Mouse (Mus musculus): Measurements from ENCODE around the gene Mlxipl. TPM values are rescaled to one million over a fixed set of nuclear protein-coding genes. Genes with fewer than 3 reads are reported as not detected.

Mlxipl gene
- polyA plus RNA-seq, 1 experiment from 2014 or later: 3.0 TPM

- Histone ChIP-seq H3K27ac (no peak overlapping the region), H3K9me3 (no peaks in the 10 kb centered on the region), H3K4me3 (no peak overlapping the region), H3K36me3 (peaks cover 66% of the 10 kb centered on the region), H3K27me3 (ENCODE audit: insufficient read depth, poor library complexity, severe bottlenecking) (no peaks in the 10 kb centered on the region), H3K4me1 (no peaks in the 10 kb centered on the region)
- no peak for DNase-seq (ENCODE audit: low spot score)
- WGBS: 80% methylated on average over 6 of the region's 6 CpGs
These were observed 92.1 kb downstream of the Mlxipl start for GRCm38 (mm10) chr5:135181776-135182175.

GRCm38 (mm10) chr5:135183131-135183861 lies 93.6 kb downstream of the Mlxipl start:
- H3K27ac ChIP-seq: no peak overlapping the region
- no peak overlapping the region for H3K4me3 ChIP-seq
- no peaks in the 10 kb centered on the region for H3K9me3 ChIP-seq
- H3K36me3 ChIP-seq: peaks cover 51% of the 10 kb centered on the region
- no peaks in the 10 kb centered on the region for H3K27me3 ChIP-seq (ENCODE audit: insufficient read depth, poor library complexity, severe bottlenecking)
- H3K4me1 ChIP-seq: no peaks in the 10 kb centered on the region
- 58% methylated on average over 8 of the region's 8 CpGs for WGBS
- DNase-seq (ENCODE audit: low spot score): no peak

- no peak for DNase-seq (ENCODE audit: low spot score)
- Histone ChIP-seq H3K27me3 (ENCODE audit: insufficient read depth, poor library complexity, severe bottlenecking) (no peaks in the 10 kb centered on the region), H3K27ac (no peak overlapping the region), H3K4me1 (peaks cover 14% of the 10 kb centered on the region; the same call in 1 of the 2 replicates), H3K36me3 (peaks cover 40% of the 10 kb centered on the region), H3K9me3 (no peaks in the 10 kb centered on the region), H3K4me3 (no peak overlapping the region)
- WGBS: 91% methylated on average over 3 of the region's 3 CpGs
These were observed 95.3 kb downstream of the Mlxipl start for GRCm38 (mm10) chr5:135185016-135185415.

- DNase-seq (ENCODE audit: low spot score): no peak
- peaks cover 15% of the 10 kb centered on the region; the same call in 1 of the 2 replicates for H3K4me1 ChIP-seq
- H3K9me3 ChIP-seq: no peaks in the 10 kb centered on the region
- peak overlapping the region; percentile 98; the same call in 1 of the 2 replicates for H3K4me3 ChIP-seq
- H3K27me3 ChIP-seq (ENCODE audit: insufficient read depth, poor library complexity, severe bottlenecking): no peaks in the 10 kb centered on the region
- WGBS: 39% methylated on average over 3 of the region's 3 CpGs
- H3K27ac ChIP-seq: peak overlapping the region; percentile 99; the same call in 1 of the 2 replicates
- peaks cover 39% of the 10 kb centered on the region for H3K36me3 ChIP-seq
These were observed 95.9 kb downstream of the Mlxipl start for GRCm38 (mm10) chr5:135185596-135185995.

GRCm38 (mm10) chr5:135186231-135186620 lies 96.5 kb downstream of the Mlxipl start:
- Histone ChIP-seq H3K4me1 (peaks cover 15% of the 10 kb centered on the region; the same call in 1 of the 2 replicates), H3K36me3 (peaks cover 35% of the 10 kb centered on the region), H3K27ac (peak overlapping the region; percentile 99), H3K27me3 (ENCODE audit: insufficient read depth, poor library complexity, severe bottlenecking) (no peaks in the 10 kb centered on the region), H3K4me3 (peak overlapping the region; percentile 98), H3K9me3 (no peaks in the 10 kb centered on the region)
- WGBS: 21% methylated on average over 10 of the region's 10 CpGs
- no peak for DNase-seq (ENCODE audit: low spot score)

GRCm38 (mm10) chr5:135186621-135187348 lies 97.1 kb downstream of the Mlxipl start, which contains the start of gene Baz1b:
TSS of gene Baz1b (plus strand) at chr5:135187264.
- H3K27ac ChIP-seq: peak within 1 kb of the TSS; percentile 99
- peak within 1 kb of the TSS; percentile 98 for H3K4me3 ChIP-seq
- no peaks in the 10 kb centered on the region for H3K9me3 ChIP-seq
- under 1% methylated on average over 57 of the region's 57 CpGs for WGBS
- no peaks in the 10 kb centered on the region for H3K27me3 ChIP-seq (ENCODE audit: insufficient read depth, poor library complexity, severe bottlenecking)
- H3K4me1 ChIP-seq: peaks cover 15% of the 10 kb centered on the region; the same call in 1 of the 2 replicates
- peak; percentile 99 for DNase-seq (ENCODE audit: low spot score)
- peaks cover 30% of the 10 kb centered on the region for H3K36me3 ChIP-seq

GRCm38 (mm10) chr5:135187349-135188213 lies 97.9 kb downstream of the Mlxipl start:
- Histone ChIP-seq H3K27ac (peak overlapping the region; percentile 99), H3K4me3 (peak overlapping the region; percentile 98), H3K4me1 (peaks cover 16% of the 10 kb centered on the region; the same call in 1 of the 2 replicates), H3K9me3 (no peaks in the 10 kb centered on the region), H3K36me3 (peaks cover 25% of the 10 kb centered on the region), H3K27me3 (ENCODE audit: insufficient read depth, poor library complexity, severe bottlenecking) (no peaks in the 10 kb centered on the region)
- under 1% methylated on average over 101 of the region's 102 CpGs for WGBS
- no peak for DNase-seq (ENCODE audit: low spot score)

Other genes starting within 250 kb of the Mlxipl start
- gene Tmem270, start 183.2 kb upstream of the Mlxipl start, polyA plus RNA-seq (2016; fragmentation: Nextera tagmentation; extraction: Ambion mirVana): not detected in 2 replicates
- gene Cldn13, start 174.4 kb upstream of the Mlxipl start, polyA plus RNA-seq (2016; fragmentation: Nextera tagmentation; extraction: Ambion mirVana): 6.1 and 8.5 TPM in 2 replicates
- 8.8 and 12.1 TPM in 2 replicates for gene Mettl27, start 157.5 kb upstream of the Mlxipl start, polyA plus RNA-seq (2016; fragmentation: Nextera tagmentation; extraction: Ambion mirVana)
- 2.8 and 6.9 TPM in 2 replicates for gene Cldn4, start 143.0 kb upstream of the Mlxipl start, polyA plus RNA-seq (2016; fragmentation: Nextera tagmentation; extraction: Ambion mirVana)
- gene Cldn3, start 103.7 kb upstream of the Mlxipl start, polyA plus RNA-seq (2016; fragmentation: Nextera tagmentation; extraction: Ambion mirVana): 2.7 and 10.2 TPM in 2 replicates
- 57.8 and 63.7 TPM in 2 replicates for gene Abhd11, start 80.7 kb upstream of the Mlxipl start, polyA plus RNA-seq (2016; fragmentation: Nextera tagmentation; extraction: Ambion mirVana)
- 8.5 and 8.6 TPM in 2 replicates for gene Stx1a, start 66.4 kb upstream of the Mlxipl start, polyA plus RNA-seq (2016; fragmentation: Nextera tagmentation; extraction: Ambion mirVana)
- 24.5 and 27.6 TPM in 2 replicates for gene Dnajc30, start 25.7 kb upstream of the Mlxipl start, polyA plus RNA-seq (2016; fragmentation: Nextera tagmentation; extraction: Ambion mirVana)
- 99.4 and 134 TPM in 2 replicates for gene Bud23, start 24.9 kb upstream of the Mlxipl start, polyA plus RNA-seq (2016; fragmentation: Nextera tagmentation; extraction: Ambion mirVana)
- gene Vps37d, start 11.6 kb upstream of the Mlxipl start, polyA plus RNA-seq (2016; fragmentation: Nextera tagmentation; extraction: Ambion mirVana): 2.4 and 7.1 TPM in 2 replicates
- 25.1 and 25.4 TPM in 2 replicates for gene Tbl2, start 59.8 kb downstream of the Mlxipl start, polyA plus RNA-seq (2016; fragmentation: Nextera tagmentation; extraction: Ambion mirVana)
- 39.2 and 45.3 TPM in 2 replicates for gene Bcl7b, start 78.4 kb downstream of the Mlxipl start, polyA plus RNA-seq (2016; fragmentation: Nextera tagmentation; extraction: Ambion mirVana)
- gene Baz1b, start 97.4 kb downstream of the Mlxipl start, polyA plus RNA-seq (2016; fragmentation: Nextera tagmentation; extraction: Ambion mirVana): 30.6 and 44.4 TPM in 2 replicates
- 4.5 and 7.2 TPM in 2 replicates for gene Fzd9, start 161.3 kb downstream of the Mlxipl start, polyA plus RNA-seq (2016; fragmentation: Nextera tagmentation; extraction: Ambion mirVana)